Mouse (Mus musculus) liver, adult 2 months (tissue): Measurements from ENCODE around the gene Srebf2.
A peak's percentile ranks its signal among the peaks of the same experiment; 100 is the strongest.

Experiments
- CTCF ChIP-seq: fragments of 200-500 bp; IDR thresholded peaks from 2 replicates; pipeline ENCODE4 v1.5.1; 2011; ENCODE audit warnings: low read depth, low read length, control low read depth
- POLR2A ChIP-seq: fragments of 200-500 bp; IDR thresholded peaks from 2 replicates; pipeline ENCODE4 v1.6.1; 2011; ENCODE audit warnings: low read length, control low read depth; ENCODE audit not compliant: insufficient read depth; ENCODE audit errors: extremely low read depth

GRCm38 (mm10) chr15:82146770-82147610, at the start of gene Srebf2:
- peak; percentile 78 for TF ChIP-seq POLR2A
- TF ChIP-seq CTCF: no peak
